Mouse (Mus musculus) brain, embryonic 14.5 days (tissue): ENCODE data around the gene Entpd7.

Source experiments
- CTCF ChIP-seq: fragments of 200-500 bp; IDR thresholded peaks from 2 replicates; pipeline ENCODE4 v1.5.1; 2012; ENCODE audit warnings: inconsistent platforms, mild to moderate bottlenecking, moderate library complexity, borderline replicate concordance; ENCODE audit not compliant: insufficient read depth, insufficient read length; ENCODE audit errors: extremely low read depth
- POLR2A ChIP-seq: fragments of 200-500 bp; IDR thresholded peaks from 2 replicates; pipeline ENCODE4 v1.6.1; 2012; ENCODE audit warnings: mild to moderate bottlenecking, inconsistent platforms, borderline replicate concordance; ENCODE audit not compliant: poor library complexity, insufficient read depth, insufficient read length, severe bottlenecking; ENCODE audit errors: extremely low read depth

- TF ChIP-seq CTCF (no peak), POLR2A (no peak)
Measured at GRCm38 (mm10) chr19:43767549-43768322, 78.3 kb downstream of the Entpd7 start.
